Mouse (Mus musculus) liver, embryonic 16.5 days (tissue): ENCODE results near the gene Gm20683. TPM values are rescaled to one million over a fixed set of nuclear protein-coding genes. Genes with fewer than 3 reads are reported as not detected.

ENCODE experiments used
- ATAC-seq: fragments of 200-750 bp; cut with Nextera tagmentation; 2 replicates; pipeline ENCODE4 v1.8.0; 2017; ENCODE audit warnings: low read depth, mild to moderate bottlenecking, moderate number of reproducible peaks, moderate library complexity
- H3K27ac ChIP-seq: fragments of 300-500 bp; sonication (generic); 2 replicates; pipeline ENCODE4 v1.5.1; 2014; ENCODE audit warnings: mild to moderate bottlenecking, low read length
- H3K27me3 ChIP-seq: fragments of 300-500 bp; sonication (generic); 2 replicates; pipeline ENCODE4 v1.6.1; 2014; ENCODE audit warnings: low read depth, low read length, mixed read lengths; ENCODE audit not compliant: control insufficient read depth, insufficient read depth
- H3K36me3 ChIP-seq: fragments of 300-500 bp; sonication (generic); 2 replicates; pipeline ENCODE4 v1.6.1; 2014; ENCODE audit warnings: mild to moderate bottlenecking; ENCODE audit not compliant: control insufficient read depth, insufficient read depth
- H3K4me1 ChIP-seq: fragments of 300-500 bp; sonication (generic); 2 replicates; pipeline ENCODE4 v1.6.1; 2014; ENCODE audit warnings: low read depth, low read length, mixed read lengths; ENCODE audit not compliant: control insufficient read depth
- H3K4me2 ChIP-seq: fragments of 300-500 bp; sonication (generic); 2 replicates; pipeline ENCODE4 v1.6.1; 2014; ENCODE audit warnings: low read depth, low read length, mixed read lengths
- H3K4me3 ChIP-seq: fragments of 300-500 bp; sonication (generic); 2 replicates; pipeline ENCODE4 v1.5.1; 2014; ENCODE audit warnings: low read depth, mild to moderate bottlenecking, low read length
- H3K9ac ChIP-seq: fragments of 300-500 bp; sonication (generic); 2 replicates; pipeline ENCODE4 v1.6.1; 2014; ENCODE audit warnings: low read depth, low read length
- H3K9me3 ChIP-seq: fragments of 300-500 bp; sonication (generic); replicated peaks from 2 replicates; pipeline ENCODE4 v1.6.1; 2016; ENCODE audit warnings: low read length; ENCODE audit not compliant: control insufficient read depth
- WGBS: fragments of 180-500 bp; shearing (Covaris S2); extraction: QIAGEN DNeasy Blood & Tissue Kit; methylation state at CpG from one replicate; pipeline ENCODE4 v1.1.7; 2014; ENCODE audit not compliant: insufficient replicate concordance; 5-methylcytosine and 5-hydroxymethylcytosine counted together
- polyA plus RNA-seq: library from polyadenylated mRNA; unstranded; fragments of >200 nt; fragmentation: Nextera tagmentation; extraction: Ambion mirVana; gene quantifications from 2 replicates; pipeline ENCODE4 v1.2.1, GENCODE M21; 2015

Gm20683 gene
- polyA plus RNA-seq, 1 experiment from 2014 or later, result 0.65 TPM

DNA sequence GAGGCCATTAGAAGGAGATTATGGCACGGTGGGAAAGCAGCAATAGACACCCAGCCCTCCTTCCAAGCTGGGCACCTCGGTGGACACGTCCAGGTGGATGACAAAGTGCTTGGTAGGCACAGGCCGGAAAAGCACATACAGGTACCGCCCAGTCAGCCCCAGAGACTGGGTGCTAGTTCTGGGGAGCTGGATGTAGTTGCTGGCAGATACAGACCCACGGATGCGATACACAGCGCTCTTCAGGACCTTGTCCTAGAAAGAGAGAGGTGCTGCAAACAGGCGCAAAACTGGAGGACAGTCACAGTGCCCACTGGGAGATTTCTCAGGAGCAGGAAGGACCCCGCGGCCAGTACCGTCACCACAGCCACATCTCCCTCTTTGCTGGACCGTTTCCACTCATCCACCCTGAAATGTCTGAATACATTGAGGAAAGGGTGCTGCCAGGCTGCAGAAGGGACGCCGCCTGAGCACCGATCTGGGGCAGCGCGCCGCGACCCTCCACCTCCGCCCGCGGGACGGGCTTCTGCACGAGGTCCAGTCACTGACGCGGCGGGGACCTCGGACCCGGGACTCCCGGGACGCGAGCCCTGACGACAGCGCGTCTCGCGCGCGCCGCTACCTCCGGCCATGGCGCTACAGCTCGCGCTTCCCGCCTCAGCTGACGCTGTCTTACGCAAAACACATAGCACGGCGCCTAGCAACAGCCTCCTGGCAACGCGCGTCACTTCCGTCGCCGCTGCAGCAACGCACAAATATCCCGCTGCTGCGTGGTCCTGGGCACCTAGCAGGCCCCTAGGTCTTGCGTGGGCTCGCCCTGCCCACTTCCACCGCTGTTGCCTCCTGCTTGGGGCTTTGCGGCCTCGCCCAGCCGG, 19.5 kb upstream of the Gm20683 start, which contains the start of gene Wdr90:
Wdr90 (minus strand) TSS at position 670 of the 872 bp plus-strand sequence.
- ATAC-seq, result peak; percentile 90
- Histone ChIP-seq H3K9ac (peak within 1 kb of the TSS; percentile 88), H3K9me3 (no peaks in the 10 kb centered on the region), H3K27me3 (no peaks in the 10 kb centered on the region), H3K4me2 (peak within 1 kb of the TSS; percentile 97), H3K36me3 (no peaks in the 10 kb centered on the region), H3K4me3 (peak within 1 kb of the TSS; percentile 82), H3K27ac (peak within 1 kb of the TSS; percentile 72), H3K4me1 (peaks cover 23% of the 10 kb centered on the region)
- WGBS, result 3% methylated on average over 65 of the region's 65 CpGs

DNA sequence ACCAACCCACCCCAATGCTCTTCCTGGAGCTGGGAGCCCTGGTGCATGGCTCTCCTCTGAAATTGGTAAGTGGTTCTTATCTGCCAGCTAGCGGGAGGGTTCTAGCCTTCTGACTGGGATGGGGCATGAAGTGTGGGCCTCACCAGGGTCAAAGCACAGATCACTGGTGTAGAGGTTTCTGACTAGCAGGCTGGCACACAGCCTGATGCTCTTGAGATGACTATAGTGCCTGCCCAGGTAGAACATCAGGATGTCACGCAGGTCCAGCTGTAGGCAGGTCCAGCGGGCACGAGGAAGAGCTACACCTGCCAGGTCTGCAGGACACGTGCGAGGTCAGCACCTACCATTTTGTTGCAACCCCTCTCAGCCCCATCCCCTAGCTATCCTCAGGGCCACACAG, 18.7 kb upstream of the Gm20683 start:
- WGBS, result 81% methylated on average over 6 of the region's 6 CpGs
- peaks cover 23% of the 10 kb centered on the region for H3K4me1 ChIP-seq

DNA sequence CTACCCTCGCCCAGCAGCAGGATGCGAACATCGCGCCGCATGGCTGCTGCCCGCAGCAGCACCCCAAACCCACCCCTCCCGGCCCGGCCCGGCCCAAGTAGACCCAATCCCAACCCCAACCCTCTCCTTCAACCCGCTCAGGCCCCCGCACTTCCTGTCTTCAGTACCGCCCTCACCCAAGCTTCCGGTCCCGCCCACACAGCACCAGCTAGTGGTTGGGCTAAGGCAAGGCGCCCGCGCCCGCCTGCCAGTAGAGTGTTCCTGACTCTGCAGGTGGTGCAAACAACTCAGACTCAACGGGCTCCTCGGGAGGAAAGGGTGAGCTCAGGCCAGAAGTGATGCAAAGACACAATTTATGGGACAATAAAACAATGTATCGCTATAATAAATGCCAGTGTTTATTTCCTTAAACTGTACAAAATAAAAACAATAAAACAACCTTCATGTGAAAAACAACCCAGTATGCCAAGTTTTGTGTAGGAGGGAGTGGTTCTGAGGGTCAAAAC, 2.9 kb upstream of the Gm20683 start, which contains the start of gene Rhot2:
Rhot2 (minus strand) TSS at position 456 of the 506 bp plus-strand sequence.
- Histone ChIP-seq H3K27me3 (no peaks in the 10 kb centered on the region), H3K4me1 (peaks cover 21% of the 10 kb centered on the region), H3K4me3 (peak within 1 kb of the TSS; percentile 87), H3K9ac (peak within 1 kb of the TSS; percentile 87), H3K36me3 (peaks cover 30% of the 10 kb centered on the region), H3K27ac (peak within 1 kb of the TSS; percentile 84), H3K9me3 (no peaks in the 10 kb centered on the region), H3K4me2 (peak within 1 kb of the TSS; percentile 87)
- WGBS, result under 1% methylated on average over 21 of the region's 21 CpGs
- peak; percentile 94 for ATAC-seq

More for the DNA sequence above, 18.7 kb upstream of the Gm20683 start:
- Histone ChIP-seq H3K4me2 (peak overlapping the region; percentile 97), H3K9me3 (no peaks in the 10 kb centered on the region), H3K4me3 (peak overlapping the region; percentile 82), H3K36me3 (no peaks in the 10 kb centered on the region), H3K27me3 (no peaks in the 10 kb centered on the region), H3K27ac (no peak overlapping the region; the same call in 1 of the 2 replicates), H3K9ac (peak overlapping the region; percentile 88)
- no peak for ATAC-seq

DNA sequence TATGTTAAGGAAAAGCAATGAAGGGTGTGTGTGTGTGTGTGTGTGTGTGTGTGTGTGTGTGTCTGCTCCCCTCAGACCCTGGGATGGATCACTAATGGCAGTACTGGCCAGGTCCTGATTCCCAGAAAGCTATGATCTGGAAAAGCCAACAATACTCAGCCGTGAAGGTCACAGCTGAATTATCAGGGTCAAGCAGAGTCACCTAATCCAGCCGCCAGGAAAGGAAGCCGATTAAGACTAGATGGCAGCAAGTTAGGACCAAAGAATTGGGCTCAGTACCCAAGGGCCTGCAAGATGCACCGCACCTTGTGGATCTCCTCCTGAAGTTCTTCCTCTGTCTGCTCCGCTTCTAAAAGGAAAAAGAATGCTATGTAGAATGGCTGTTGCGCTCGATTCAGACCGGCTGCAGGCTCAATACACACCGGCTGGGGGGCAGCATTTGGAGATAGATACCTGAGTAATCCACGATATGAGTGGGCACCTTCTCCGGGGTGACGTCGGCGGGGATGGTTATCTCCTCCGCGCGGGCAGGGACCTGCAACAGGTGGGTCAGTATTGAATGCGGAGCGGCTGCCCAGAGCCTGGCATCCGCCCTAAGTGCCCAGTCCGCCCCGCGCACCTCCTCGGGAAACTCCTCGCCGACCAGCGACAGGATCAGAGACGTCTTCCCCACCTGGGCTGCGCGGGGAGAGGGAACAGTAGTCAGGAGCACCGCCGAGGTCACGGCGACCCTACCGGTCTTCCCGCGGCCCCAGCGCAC, 2.3 kb upstream of the Gm20683 start:
- H3K4me1 ChIP-seq, result peaks cover 23% of the 10 kb centered on the region
- peak; percentile 42 for ATAC-seq
- WGBS, result 2% methylated on average over 36 of the region's 38 CpGs
- peak overlapping the region; percentile 87 for H3K4me2 ChIP-seq
- H3K9me3 ChIP-seq, result no peaks in the 10 kb centered on the region
- H3K4me3 ChIP-seq, result peak overlapping the region; percentile 87
- H3K36me3 ChIP-seq, result peaks cover 35% of the 10 kb centered on the region
- H3K27ac ChIP-seq, result peak overlapping the region; percentile 84
- peak overlapping the region; percentile 87 for H3K9ac ChIP-seq
- no peaks in the 10 kb centered on the region for H3K27me3 ChIP-seq

DNA sequence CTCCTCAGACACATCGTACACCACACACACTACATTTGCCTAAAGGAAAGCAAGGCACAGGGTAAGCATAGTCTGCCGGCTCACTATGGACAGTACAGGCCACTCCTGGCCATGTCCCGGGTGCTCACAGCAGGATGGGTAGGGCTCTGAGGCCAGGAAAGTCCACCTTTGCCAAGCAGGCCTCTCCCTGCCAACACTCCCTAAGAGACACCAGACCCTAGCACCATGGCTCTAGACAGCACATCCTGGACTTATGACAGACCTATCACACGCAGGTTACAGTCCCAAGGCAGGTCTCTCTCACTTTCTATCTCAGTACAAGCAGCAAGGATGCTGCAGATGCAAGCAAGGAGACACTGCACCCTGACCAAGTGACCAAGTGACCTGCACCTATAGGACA, 1.6 kb upstream of the Gm20683 start:
- Histone ChIP-seq H3K4me2 (peak overlapping the region; percentile 87), H3K4me3 (peak overlapping the region; percentile 87), H3K27me3 (no peaks in the 10 kb centered on the region), H3K9me3 (no peaks in the 10 kb centered on the region), H3K9ac (peak overlapping the region; percentile 87), H3K36me3 (peaks cover 35% of the 10 kb centered on the region), H3K27ac (peak overlapping the region; percentile 19), H3K4me1 (peaks cover 23% of the 10 kb centered on the region)
- 86% methylated on average over 4 of the region's 4 CpGs for WGBS
- ATAC-seq, result no peak

DNA sequence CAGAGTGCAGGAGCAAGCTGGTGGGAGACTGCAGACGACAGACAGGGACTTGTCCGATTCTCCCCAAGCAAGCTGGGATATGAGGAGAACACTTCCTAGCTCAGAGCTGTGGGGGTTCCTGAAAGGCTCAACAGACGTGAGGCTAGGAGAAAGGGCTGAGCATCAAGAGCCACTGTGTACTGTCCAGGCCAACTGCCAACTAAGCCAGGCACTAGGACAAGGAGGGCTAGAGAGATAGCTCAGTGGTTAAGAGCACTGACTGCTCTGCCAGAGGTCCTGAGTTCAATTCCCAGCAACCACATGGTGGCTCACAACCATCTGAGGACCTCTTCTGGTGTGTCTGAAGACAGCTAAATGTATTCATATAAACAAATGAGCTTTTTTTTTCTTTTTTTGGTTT, 946 bp upstream of the Gm20683 start:
- H3K36me3 ChIP-seq, result peaks cover 37% of the 10 kb centered on the region
- no peak for ATAC-seq
- no peak overlapping the region for H3K4me3 ChIP-seq
- peaks cover 24% of the 10 kb centered on the region for H3K4me1 ChIP-seq
- H3K4me2 ChIP-seq, result no peak overlapping the region
- H3K27ac ChIP-seq, result no peak overlapping the region
- no peaks in the 10 kb centered on the region for H3K27me3 ChIP-seq
- 75% methylated on average over 3 of the region's 3 CpGs for WGBS
- no peaks in the 10 kb centered on the region for H3K9me3 ChIP-seq
- no peak overlapping the region for H3K9ac ChIP-seq

DNA sequence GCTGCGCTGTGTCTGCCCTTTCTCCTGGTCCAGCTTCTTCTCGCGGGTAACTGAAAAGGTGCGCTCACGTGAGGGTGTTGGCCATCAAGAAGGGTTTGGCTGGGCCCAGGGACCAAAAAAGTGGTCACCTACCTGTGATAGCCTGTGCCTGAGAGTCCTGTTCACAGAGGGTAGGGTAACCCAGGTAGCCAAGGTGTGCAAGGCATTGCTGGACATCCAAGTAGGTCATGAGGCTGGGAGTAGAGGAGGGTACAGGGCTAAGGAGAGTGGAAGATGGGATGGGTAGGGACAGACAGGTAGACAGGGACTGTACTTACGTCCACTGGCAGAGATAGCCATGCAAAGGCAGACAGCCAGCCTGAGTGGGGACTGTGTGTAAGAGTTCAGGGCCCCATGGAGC, 1.0 kb downstream of the Gm20683 start:
- no peak overlapping the region for H3K4me3 ChIP-seq
- no peaks in the 10 kb centered on the region for H3K27me3 ChIP-seq
- ATAC-seq, result no peak
- WGBS, result 88% methylated on average over 6 of the region's 6 CpGs
- peaks cover 37% of the 10 kb centered on the region for H3K36me3 ChIP-seq
- H3K27ac ChIP-seq, result no peak overlapping the region
- H3K9me3 ChIP-seq, result no peaks in the 10 kb centered on the region
- H3K4me2 ChIP-seq, result no peak overlapping the region
- peaks cover 40% of the 10 kb centered on the region for H3K4me1 ChIP-seq
- H3K9ac ChIP-seq, result no peak overlapping the region

DNA sequence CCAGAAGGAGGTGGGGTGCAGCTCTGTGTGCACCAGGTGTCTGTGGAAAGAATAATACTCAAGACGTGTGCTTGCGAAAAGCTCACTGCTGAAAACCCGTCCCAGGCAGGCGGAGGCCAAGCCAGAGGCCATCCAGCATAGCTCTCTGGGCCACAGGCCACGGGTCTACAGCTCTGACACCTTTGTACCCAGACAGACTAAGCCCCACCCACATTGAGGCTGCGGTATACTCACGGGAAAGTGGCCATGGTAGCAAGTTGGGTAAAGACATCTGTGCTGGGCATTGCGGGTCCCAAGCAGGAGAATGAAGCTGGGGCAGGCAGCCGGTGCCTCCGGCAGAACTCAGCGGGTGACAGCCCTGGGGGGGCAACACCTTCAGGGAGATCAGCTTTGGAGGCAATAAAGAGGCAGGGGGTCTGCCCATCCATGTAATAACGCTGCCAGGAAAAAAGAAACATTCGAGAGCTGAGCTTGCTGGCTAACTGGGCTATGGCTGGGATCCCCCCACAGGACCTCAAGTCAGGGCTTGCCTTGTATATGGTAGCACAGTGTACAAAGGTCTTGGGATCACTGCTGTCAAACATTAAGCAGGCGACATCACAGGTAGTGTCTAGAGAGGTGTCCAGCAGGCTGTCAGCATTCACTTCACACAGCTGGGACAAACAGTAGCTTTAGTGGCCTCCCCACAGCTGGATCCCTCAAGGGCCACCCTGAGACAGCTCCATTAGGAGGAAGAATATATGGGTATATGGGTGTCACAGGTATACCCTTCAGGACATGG, 1.9 kb downstream of the Gm20683 start:
- Histone ChIP-seq H3K9ac (0 out of 2 replicates have a peak overlapping the region, but pooled peaks have one; percentile 3), H3K27me3 (no peaks in the 10 kb centered on the region), H3K4me3 (no peak overlapping the region), H3K4me2 (no peak overlapping the region), H3K36me3 (peaks cover 37% of the 10 kb centered on the region), H3K9me3 (no peaks in the 10 kb centered on the region), H3K27ac (peak overlapping the region; percentile 76), H3K4me1 (peaks cover 43% of the 10 kb centered on the region)
- peak; percentile 44 for ATAC-seq
- WGBS, result 78% methylated on average over 14 of the region's 14 CpGs
